Mouse (Mus musculus) v-Abl transformed pro-B cells (cell line): Measurements from ENCODE around the gene Gng8.

ENCODE experiments used
- in situ Hi-C, 2 experiments: fragments of 400-800 bp; cut with MboI; formaldehyde crosslinking; loops; one replicate each; pipeline ENCODE4 v1.15.1; 2025; ENCODE audit not compliant: unreplicated experiment in 2 of 2

Gng8 gene

GRCm38 (mm10) chr7:16874756-16875309 lies 16.8 kb upstream of the Gng8 start:
- in situ Hi-C loops: loop anchor here (5.0 kb wide), 1 partner anchor 47 kb away; the partner anchor contains the start of gene Calm3 (in 2 of the 2)

GRCm38 (mm10) chr7:16875310-16875325 lies 16.5 kb upstream of the Gng8 start, which contains the start of gene Dact3:
Dact3 (plus strand) TSS chr7:16875317.
- in situ Hi-C loops: loop anchor here in 1 of 2 experiments (5.0 kb wide), 1 partner anchor 47 kb away; the partner anchor contains the start of gene Calm3

DNA sequence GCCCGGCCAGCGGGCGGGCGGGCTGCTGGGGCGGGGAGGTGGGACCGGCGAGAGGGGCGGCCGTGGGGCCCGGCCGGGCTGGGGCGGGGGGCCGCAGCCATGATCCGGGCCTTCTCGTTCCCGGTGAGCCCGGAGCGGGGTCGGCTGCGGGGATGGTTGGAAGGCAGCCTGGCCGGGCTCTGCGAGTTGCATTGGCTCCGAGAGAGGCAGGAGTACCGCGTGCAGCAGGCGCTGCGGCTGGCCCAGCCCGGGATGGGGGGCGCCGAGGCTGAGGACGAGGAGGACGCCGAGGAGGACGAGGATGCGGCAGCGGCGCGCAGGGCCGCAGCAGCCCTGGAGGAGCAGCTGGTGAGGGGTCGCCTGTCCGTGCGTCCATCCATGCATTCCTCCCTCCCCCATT lies 16.3 kb upstream of the Gng8 start:
- in situ Hi-C loops: loop anchor here in 1 of 2 experiments (5.0 kb wide), 1 partner anchor 47 kb away; the partner anchor contains the start of gene Calm3

DNA sequence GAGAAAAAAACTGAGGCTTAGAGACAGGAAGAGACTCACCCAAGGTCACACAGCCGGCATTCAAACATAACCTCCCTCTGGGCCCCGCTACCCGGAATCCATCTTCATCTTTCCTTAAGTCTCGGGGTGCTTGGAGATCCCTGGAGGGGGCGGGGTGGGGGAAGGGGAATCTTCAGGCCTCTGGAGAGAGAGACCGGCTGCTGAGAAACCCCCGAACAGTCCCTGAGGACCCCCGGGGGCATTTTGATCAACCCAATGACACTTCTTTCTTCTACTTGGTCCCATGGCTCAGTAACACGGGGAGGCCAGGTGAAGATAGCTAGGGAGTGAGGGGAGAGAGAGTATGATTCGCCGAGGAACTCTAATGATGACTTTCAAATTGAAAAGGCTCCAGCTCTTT lies 15.6 kb upstream of the Gng8 start:
- in situ Hi-C loops: loop anchor here in 1 of 2 experiments (5.0 kb wide), 1 partner anchor 46 kb away; the partner anchor contains the start of gene Calm3

DNA sequence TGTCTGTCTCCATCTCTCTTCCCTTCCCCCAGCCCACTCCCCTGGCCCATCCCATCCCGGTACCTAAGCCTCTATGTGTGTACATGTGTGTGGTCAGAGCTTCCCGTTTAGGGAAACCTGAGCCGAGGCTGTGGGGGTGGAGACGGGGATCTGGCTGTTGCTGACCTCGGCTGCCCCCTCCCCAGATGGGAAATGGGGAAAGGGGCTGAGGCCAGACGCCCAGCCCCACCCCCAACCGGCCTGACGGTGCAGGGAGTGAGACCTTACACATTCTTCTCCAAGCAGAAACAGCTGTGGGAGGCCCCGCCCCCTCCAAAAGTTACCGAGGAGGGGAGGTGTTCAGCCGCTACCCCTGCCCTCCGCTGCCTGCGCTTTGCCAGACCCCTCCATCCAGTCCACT lies 15.0 kb upstream of the Gng8 start:
- in situ Hi-C loops: loop anchor here in 1 of 2 experiments (5.0 kb wide), 1 partner anchor 46 kb away; the partner anchor contains the start of gene Calm3

DNA sequence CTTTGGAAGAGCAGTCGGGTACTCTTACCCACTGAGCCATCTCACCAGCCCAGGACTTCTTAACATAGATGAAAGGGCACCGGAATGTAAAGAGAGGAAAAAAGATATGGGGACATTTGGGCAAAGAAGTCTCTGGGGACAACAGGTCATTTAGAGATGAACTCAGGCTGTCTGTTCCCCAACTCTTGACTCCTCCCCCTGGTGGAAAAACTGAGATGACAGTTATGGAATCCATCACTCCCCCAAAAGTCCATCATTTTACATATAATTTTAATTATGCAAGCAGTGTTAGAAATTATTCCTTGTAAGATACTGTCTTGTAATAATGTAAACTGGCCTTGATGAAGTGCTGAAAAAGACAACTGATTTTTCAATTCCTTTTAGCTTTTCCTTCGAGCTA lies 13.9 kb upstream of the Gng8 start:
- in situ Hi-C loops: loop anchor here in 1 of 2 experiments (5.0 kb wide), 1 partner anchor 45 kb away; the partner anchor contains the start of gene Calm3

DNA sequence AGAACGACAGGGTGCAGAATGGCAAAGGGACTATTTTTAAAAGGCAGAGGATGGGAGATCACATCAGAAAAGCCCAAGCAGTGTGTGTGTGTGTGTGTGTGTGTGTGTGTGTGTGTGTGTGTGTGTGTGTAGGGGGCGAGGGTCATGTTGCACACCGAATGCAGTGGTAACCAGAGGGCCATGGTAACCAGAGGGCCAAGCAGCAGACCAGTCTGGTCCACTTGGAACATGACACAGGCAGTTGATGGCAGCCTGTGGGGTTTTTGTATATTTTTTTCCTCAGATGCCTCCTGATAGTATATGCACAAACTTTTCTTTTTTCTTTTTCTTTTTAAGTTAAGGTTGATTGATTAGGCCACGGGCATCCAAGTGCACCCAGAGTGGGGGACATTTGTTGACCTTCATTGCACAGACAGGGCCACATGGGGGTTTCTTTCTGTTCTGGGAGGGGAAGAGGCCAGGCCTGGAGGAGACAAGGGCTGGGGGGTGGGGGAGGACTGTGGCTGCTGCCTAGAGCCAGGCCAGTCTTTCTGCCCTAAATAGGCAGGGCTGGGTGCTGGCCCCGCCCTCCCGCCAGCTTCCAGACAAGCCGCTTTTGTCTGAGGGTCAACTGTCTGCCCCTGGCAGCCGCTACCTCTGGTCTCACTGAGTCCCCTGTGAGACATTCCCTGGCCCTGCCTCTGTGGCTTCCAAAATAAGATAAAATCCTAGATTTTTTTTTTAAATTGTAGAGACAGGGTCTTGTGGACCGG lies 11.6 kb upstream of the Gng8 start:
- in situ Hi-C loops: loop anchor here in 1 of 2 experiments (5.0 to 10.0 kb wide), 2 partner anchors 42 to 245 kb away; partner anchors contain the start of gene Calm3

- in situ Hi-C loops: loop anchor here in 1 of 2 experiments (10.0 kb wide), 1 partner anchor 246 kb away; no protein-coding TSS in a partner anchor
Measured at GRCm38 (mm10) chr7:16880615-16881014, 11.0 kb upstream of the Gng8 start.

DNA sequence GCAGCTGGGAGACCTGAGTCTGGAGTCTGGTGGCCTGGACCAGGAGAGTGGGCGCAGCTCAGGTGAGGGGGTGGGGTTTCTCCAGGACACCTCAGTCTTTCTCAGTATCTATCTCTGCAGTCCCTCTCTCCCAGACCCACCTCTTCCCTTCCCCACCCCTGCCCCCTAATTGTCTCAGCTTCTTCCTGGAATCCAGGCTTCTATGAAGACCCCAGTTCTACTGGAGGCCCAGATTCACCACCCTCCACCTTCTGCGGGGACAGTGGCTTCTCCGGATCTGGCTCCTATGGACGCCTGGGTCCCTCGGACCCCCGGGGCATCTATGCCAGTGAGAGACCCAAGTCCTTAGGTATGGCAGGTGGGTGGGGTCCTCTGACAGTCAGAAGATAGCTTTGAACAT lies 8.4 kb upstream of the Gng8 start:
- in situ Hi-C loops: loop anchor here in 1 of 2 experiments (10.0 kb wide), 1 partner anchor 248 kb away; no protein-coding TSS in a partner anchor

DNA sequence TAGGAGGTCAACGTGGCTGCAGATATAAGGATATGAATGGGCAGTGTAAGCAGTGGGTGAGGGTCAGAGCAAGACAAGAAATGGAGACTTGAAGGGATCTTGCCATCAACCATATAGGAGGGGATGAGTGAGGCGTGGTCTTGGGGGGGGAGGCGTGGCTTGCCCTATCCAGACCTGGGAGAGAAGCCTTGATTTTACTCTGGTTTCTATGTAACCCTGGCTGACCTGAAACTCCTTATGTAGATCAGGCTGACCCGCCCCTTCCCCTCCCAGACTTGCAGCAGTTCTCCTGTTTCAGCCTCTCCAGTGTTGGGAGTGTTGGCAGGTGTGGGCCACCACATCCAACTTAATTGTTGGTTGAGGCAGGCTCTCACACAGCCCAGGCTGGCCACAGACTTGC lies 7.3 kb upstream of the Gng8 start:
- in situ Hi-C loops: loop anchor here in 1 of 2 experiments (10.0 kb wide), 1 partner anchor 250 kb away; no protein-coding TSS in a partner anchor

DNA sequence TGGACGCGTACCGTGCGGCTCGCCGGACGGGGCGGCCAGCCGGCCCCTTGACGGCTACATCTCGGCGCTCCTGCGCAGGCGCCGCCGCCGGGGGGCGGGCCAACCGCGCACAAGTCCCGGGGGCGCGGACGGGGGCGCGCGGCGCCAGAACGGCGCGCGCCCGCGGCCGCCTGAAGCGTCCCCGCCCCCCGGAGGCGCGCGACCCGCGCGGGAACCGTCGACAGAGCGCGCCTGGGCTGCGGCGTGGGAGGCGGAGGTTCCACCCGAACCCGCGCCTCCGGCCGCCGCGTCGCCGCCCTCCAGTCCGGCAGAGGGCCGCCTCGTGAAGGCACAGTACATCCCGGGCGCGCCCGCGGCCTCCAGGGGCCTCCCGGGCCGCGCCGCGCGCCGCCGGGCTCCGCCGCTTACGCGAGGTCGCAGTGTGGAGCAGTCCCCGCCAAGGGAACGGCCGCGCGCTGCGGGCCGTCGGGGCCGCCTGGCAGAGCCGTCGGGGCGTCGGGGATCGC lies 6.3 kb upstream of the Gng8 start:
- in situ Hi-C loops: loop anchor here in 1 of 2 experiments (10.0 kb wide), 1 partner anchor 251 kb away; no protein-coding TSS in a partner anchor

GRCm38 (mm10) chr7:16885905-16886304 lies 5.7 kb upstream of the Gng8 start:
- in situ Hi-C loops: loop anchor here in 1 of 2 experiments (10.0 kb wide), 1 partner anchor 251 kb away; no protein-coding TSS in a partner anchor

GRCm38 (mm10) chr7:16890536-16890935 lies 1.1 kb upstream of the Gng8 start:
- in situ Hi-C loops: loop anchor here in 1 of 2 experiments (10.0 kb wide), 1 partner anchor 146 kb away; no protein-coding TSS in a partner anchor

DNA sequence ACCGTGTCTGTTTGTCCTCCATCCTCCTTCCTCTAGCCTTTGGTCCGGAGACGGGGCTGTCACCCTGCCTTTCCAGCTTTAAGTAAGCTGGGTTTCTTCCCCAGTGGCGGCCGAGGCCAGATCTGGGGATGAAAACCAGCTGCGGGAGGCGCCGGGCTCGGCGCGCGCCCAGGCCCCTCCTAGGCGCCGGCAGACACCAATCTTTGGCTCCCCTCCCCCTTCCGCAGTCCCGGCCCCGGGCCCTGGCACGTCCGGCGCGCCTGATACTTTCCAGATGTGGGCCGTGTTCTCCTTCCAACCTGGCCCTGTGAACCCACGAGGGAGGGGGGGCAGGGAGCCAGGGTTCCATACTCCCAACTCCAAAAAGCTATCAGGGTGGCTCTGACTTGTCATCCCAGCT lies 642 bp upstream of the Gng8 start:
- in situ Hi-C loops: loop anchor here in 1 of 2 experiments (10.0 kb wide), 1 partner anchor 146 kb away; no protein-coding TSS in a partner anchor

DNA sequence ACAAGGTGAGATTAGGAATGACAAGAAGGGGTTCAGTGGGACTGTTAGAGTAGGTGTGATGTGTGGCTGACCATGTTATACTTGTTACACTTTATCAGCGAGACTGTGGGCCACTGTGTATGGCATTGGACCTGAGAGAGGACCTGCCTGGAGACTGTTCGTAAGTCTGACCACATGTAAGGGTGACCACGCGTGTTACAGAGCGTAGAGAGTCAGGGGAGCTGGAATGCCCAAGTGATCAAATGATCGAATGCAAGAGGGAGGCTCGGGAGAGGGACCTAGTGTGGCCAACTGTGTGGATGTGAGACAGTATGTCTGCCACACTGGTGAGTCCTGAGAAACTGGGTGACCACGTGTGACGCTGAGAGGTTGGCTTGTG lies 755 bp downstream of the Gng8 start:
- in situ Hi-C loops: loop anchor here in 1 of 2 experiments (10.0 kb wide), 1 partner anchor 148 kb away; no protein-coding TSS in a partner anchor

GRCm38 (mm10) chr7:16893612-16894011 lies 2.0 kb downstream of the Gng8 start:
- in situ Hi-C loops: loop anchor here in 1 of 2 experiments (10.0 kb wide), 1 partner anchor 149 kb away; no protein-coding TSS in a partner anchor

DNA sequence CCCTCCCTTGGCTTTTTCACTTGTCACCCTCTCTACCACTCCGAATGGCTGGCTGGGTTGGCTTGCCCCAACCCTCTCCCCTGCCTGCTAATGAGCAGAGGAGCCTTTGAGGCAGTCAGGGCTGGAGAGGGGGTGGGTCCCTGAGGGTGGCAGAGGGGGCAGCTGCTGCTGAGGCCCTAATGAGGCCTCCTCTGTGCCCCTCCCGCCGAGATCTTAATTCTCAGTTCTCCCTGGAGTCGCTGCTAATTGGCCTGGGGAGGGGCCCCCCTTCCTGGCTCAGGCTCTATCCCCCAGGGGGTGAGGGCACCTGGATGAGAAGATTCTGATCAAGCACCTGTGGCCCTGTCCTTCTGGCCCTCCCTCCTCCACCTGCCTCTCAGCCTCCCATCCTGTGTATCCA lies 2.7 kb downstream of the Gng8 start:
- in situ Hi-C loops: loop anchor here in 1 of 2 experiments (10.0 kb wide), 1 partner anchor 149 kb away; no protein-coding TSS in a partner anchor

DNA sequence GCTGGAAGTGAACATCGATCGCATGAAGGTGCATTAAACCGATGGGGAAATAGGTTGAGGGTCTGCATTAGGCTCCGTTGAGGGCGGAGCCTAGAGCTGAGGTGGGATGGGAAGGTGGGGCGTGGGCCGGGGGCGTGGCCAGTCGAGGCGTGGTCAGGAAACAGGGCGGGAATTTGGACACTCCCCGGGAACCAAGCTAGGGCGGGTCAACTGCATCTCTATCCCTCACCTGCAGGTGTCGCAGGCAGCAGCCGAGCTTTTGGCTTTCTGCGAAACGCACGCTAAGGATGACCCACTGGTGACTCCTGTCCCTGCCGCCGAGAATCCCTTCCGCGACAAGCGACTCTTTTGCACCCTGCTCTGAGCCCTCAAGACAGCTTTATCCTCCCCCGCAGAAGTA lies 3.4 kb downstream of the Gng8 start:
- in situ Hi-C loops: loop anchor here in 1 of 2 experiments (10.0 kb wide), 1 partner anchor 150 kb away; no protein-coding TSS in a partner anchor

GRCm38 (mm10) chr7:16895511-16895910 lies 3.9 kb downstream of the Gng8 start:
- in situ Hi-C loops: loop anchor here in 1 of 2 experiments (10.0 kb wide), 1 partner anchor 151 kb away; no protein-coding TSS in a partner anchor

DNA sequence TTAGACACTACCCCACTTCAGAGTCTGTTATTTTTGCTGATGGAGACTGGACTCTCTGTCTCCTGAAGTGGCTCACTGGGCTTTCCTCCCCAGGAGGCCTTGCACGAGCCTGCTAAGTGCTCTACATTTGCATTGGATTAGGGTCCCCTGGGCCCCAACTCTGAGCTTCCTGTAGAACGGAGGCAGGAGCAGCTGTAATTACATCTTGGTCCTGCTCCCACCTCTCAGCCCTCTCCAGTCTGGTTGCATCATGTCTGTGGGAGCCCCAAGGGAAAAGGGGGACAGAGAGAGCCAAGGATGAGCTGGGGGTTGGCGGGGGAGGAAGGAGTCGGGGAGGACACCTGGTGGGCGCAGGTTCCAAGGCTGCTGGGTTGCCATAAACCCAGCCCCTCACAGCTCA lies 8.9 kb downstream of the Gng8 start:
- in situ Hi-C loops: loop anchor here in 1 of 2 experiments (10.0 kb wide), 1 partner anchor 276 kb away; no protein-coding TSS in a partner anchor

DNA sequence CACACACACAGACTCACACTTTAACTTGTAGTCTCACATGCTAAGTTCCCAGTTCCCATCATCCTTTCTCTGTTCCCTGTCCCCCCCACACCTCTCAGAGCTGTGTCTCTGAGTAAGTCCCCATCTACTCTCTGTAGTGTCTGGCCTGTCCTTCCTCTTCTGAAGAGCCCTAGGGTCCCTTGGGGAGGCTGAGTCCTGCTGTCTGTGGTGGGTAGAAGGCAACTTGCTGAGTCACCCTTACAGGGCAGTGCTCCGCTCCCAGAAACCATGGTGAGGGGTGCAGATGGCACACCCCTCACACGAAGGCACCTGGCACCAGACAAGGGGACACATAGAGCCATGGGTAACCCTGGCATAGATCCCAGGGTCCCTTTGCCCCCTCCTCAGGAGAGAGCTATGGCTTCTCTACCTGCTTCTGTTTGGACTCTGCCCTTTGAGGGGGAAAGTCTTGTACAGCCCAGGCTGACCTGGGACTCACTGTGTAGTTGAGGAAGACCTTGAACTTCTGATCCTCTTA lies 11.9 kb downstream of the Gng8 start:
- in situ Hi-C loops: loop anchor here in 1 of 2 experiments (10.0 kb wide), 1 partner anchor 279 kb away; no protein-coding TSS in a partner anchor
